Mouse (Mus musculus): ENCODE measurements around the gene Asb14. TPM values are rescaled to one million over a fixed set of nuclear protein-coding genes. Genes with fewer than 3 reads are reported as not detected.

Asb14 gene
- total RNA-seq (2023) = not detected

DNA sequence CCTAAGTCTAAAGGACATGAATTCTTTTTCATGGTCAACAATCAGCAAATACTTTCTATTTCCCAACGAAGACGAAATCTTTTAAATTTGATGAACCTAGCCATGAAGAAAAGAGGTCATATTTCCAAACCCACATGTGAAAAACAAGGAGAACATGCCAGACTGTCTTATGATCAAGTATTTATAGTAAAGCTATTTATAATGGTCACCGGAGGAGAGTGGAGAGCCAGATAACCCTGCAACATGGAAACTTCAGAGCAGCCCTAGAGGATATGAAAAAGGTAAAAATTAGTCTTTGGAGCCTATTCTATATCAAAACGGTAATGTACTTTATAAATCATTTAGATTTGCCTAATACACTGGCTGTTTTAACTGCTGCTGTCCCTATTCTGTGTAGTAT is at the start of gene Asb14:
Asb14 (plus strand) TSS at position 166 of the 400 bp plus-strand sequence.

Other genes with a start within 250 kb of the Asb14 start
- gene Pde12, start 224.7 kb upstream of the Asb14 start, total RNA-seq (2023) = 10 to 100 TPM; 10.8 to 12.2 TPM
- under 1 TPM; 0.64 to 0.71 TPM for gene Dnah12, start 201.3 kb upstream of the Asb14 start, total RNA-seq (2023)
- 10 to 100 TPM; 41.9 to 44.2 TPM for gene Appl1, start 76.7 kb downstream of the Asb14 start, total RNA-seq (2023)
- under 1 TPM; 0.80 to 0.96 TPM for gene Hesx1, start 99.9 kb downstream of the Asb14 start, total RNA-seq (2023)
- 1 to 10 TPM; 3.8 to 4.3 TPM for gene Il17rd, start 144.4 kb downstream of the Asb14 start, total RNA-seq (2023)
- gene Arhgef3, start 220.3 kb downstream of the Asb14 start, total RNA-seq (2023) = 100 to 1,000 TPM; 117 to 161 TPM

Measured in B cell, adult 67 days (primary cell).